Comparison of ENCODE assay signal across 8 mouse cellular contexts in the genomic region with DNA sequence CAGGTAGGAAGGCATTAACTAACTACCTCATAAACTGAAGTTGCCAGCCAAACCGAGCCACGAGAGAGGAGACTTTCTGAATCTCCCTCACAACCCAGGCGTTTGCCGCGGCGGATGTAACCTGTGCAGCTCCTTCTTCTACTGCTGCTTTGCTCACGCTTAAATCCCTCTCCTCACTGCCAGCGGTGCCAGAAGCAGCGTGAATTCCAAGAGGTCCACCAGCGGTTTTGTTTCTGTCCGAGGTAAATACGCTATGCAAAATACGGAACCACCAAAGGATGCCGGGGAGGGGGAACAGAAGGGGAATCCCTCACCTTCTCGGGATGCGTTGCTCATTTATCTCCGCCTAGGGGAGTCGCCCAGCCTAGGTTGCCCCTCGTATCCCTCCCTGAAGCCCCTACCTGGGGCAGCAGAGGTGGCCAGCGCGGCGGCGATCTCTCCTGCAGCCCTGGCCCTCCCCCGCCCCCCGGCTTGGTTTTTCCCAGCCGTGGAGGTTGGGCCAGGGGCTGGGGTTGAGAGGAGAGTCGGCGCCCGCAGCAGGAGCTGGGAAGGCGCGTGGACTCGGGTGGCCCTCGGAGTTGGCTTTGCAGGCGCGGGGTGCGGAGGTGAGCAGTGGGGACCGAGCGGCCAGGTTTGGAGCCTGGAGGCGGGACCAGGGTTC. TPM values are rescaled to one million over a fixed set of nuclear protein-coding genes. Genes with fewer than 3 reads are reported as not detected.
DNase-seq lines count a peak whose midpoint lies in the region; ATAC-seq and TF ChIP-seq lines count a peak whose summit lies in the region.

Gene Tpbg (plus strand): TSS at position 30 of the 661 bp plus-strand sequence.

- no peaks in the 10 kb centered on the region for H3K9me3 ChIP-seq in intestine, embryonic 15.5 days
- no peaks in the 10 kb centered on the region for H3K9me3 ChIP-seq in midbrain, postnatal 0 days (ENCODE audit: low read length)

- peak within 1 kb of the TSS; percentile 99 for H3K4me2 ChIP-seq in intestine, embryonic 15.5 days (replicated peaks)
- H3K4me2 ChIP-seq in midbrain, postnatal 0 days (ENCODE audit: low read depth, low read length, poor library complexity, severe bottlenecking), result peak within 1 kb of the TSS; percentile 96

- no peak for DNase-seq in layer of hippocampus, adult 2 months (ENCODE audit: low spot score in 2 of 2)
- DNase-seq in layer of hippocampus, adult 9-11 months, result no peak
- DNase-seq in cerebellum, postnatal 25 days, result peak; percentile 41 to 48
- peak; percentile 15 for DNase-seq in gastrocnemius, postnatal 25 days
- DNase-seq in liver, adult 2 months (ENCODE audit: extremely low read depth, low read depth, low spot score), result no peak
- DNase-seq in midbrain, postnatal 0 days (ENCODE audit: low spot score), result peak; percentile 56
- DNase-seq in yolk sac, embryonic 10.5 days (ENCODE audit: low spot score), result peak; percentile 71

- H3K27me3 ChIP-seq in intestine, embryonic 15.5 days (replicated peaks), result 0 out of 2 replicates have a peak, but pooled peaks cover 2% of the 10 kb centered on the region
- peaks cover 24% of the 10 kb centered on the region for H3K27me3 ChIP-seq in liver, adult 2 months (ENCODE audit: control insufficient read depth, insufficient read depth, low read length)
- no peaks in the 10 kb centered on the region for H3K27me3 ChIP-seq in midbrain, postnatal 0 days (ENCODE audit: insufficient read depth, low read length)

- WGBS in intestine, embryonic 15.5 days, result under 1% methylated on average over 37 of the region's 39 CpGs
- WGBS in liver, adult 2 months, result under 1% methylated on average over 39 of the region's 39 CpGs
- WGBS in midbrain, postnatal 0 days, result under 1% methylated on average over 35 of the region's 39 CpGs

- H3K4me3 ChIP-seq in layer of hippocampus, adult 2 months, result peak within 1 kb of the TSS; percentile 71
- H3K4me3 ChIP-seq in intestine, embryonic 15.5 days (replicated peaks), result peak within 1 kb of the TSS; percentile 66
- H3K4me3 ChIP-seq in liver, adult 2 months (ENCODE audit: insufficient read depth, low read depth, low read length), result peak within 1 kb of the TSS; percentile 66
- peak within 1 kb of the TSS; percentile 64 for H3K4me3 ChIP-seq in midbrain, postnatal 0 days (ENCODE audit: low read depth, low read length)

- H3K27ac ChIP-seq in layer of hippocampus, adult 2 months, result peak within 1 kb of the TSS; percentile 61
- peak within 1 kb of the TSS; percentile 73 for H3K27ac ChIP-seq in intestine, embryonic 15.5 days
- no peak within 1 kb of the TSS for H3K27ac ChIP-seq in liver, adult 2 months (replicated peaks; ENCODE audit: insufficient read depth, low read depth, low read length)
- peak within 1 kb of the TSS; percentile 63 for H3K27ac ChIP-seq in midbrain, postnatal 0 days (ENCODE audit: low read depth, low read length)

- H3K36me3 ChIP-seq in intestine, embryonic 15.5 days, result no peaks in the 10 kb centered on the region
- no peaks in the 10 kb centered on the region for H3K36me3 ChIP-seq in liver, adult 2 months (ENCODE audit: control insufficient read depth, insufficient read depth, low read length)
- H3K36me3 ChIP-seq in midbrain, postnatal 0 days (ENCODE audit: insufficient read depth, low read length), result no peaks in the 10 kb centered on the region

- no peak for TF ChIP-seq CTCF in layer of hippocampus, adult 2 months (conservative IDR thresholded peaks at IDR 0.05)
- no peak for TF ChIP-seq CTCF in liver, adult 2 months (IDR thresholded peaks at IDR 0.05; ENCODE audit: low read depth, low read length)
- TF ChIP-seq CTCF in midbrain, postnatal 0 days (IDR thresholded peaks at IDR 0.05), result no peak

- no peaks in the 10 kb centered on the region for H3K79me2 ChIP-seq in liver, adult 2 months (ENCODE audit: control insufficient read depth, insufficient read depth, low read length)

- ATAC-seq in intestine, embryonic 15.5 days, result peak; percentile 84
- peak; percentile 75 for ATAC-seq in midbrain, postnatal 0 days (ENCODE audit: low FRiP score)

- peak within 1 kb of the TSS; percentile 67 for H3K9ac ChIP-seq in intestine, embryonic 15.5 days
- 0 out of 2 replicates have a peak within 1 kb of the TSS, but pooled peaks have one; percentile 40 for H3K9ac ChIP-seq in liver, adult 2 months (ENCODE audit: low read depth, low read length)
- peak within 1 kb of the TSS; percentile 79 for H3K9ac ChIP-seq in midbrain, postnatal 0 days (replicated peaks; ENCODE audit: low read length, poor library complexity, severe bottlenecking)

- H3K4me1 ChIP-seq in intestine, embryonic 15.5 days (replicated peaks), result peaks cover 11% of the 10 kb centered on the region
- 0 out of 2 replicates have a peak, but pooled peaks cover 4% of the 10 kb centered on the region for H3K4me1 ChIP-seq in liver, adult 2 months (ENCODE audit: control insufficient read depth, insufficient read depth, low read length)
- H3K4me1 ChIP-seq in midbrain, postnatal 0 days (ENCODE audit: insufficient read depth, low read length), result 0 out of 2 replicates have a peak, but pooled peaks cover 7% of the 10 kb centered on the region

- no peak for TF ChIP-seq POLR2A in liver, adult 2 months (IDR thresholded peaks at IDR 0.05; ENCODE audit: extremely low read depth, insufficient read depth, low read length)

RNA-seq across cellular contexts. Expression of gene Tpbg, which starts in this region (rescaled TPM):
- total RNA-seq in layer of hippocampus, adult 2 months (2021), result 1 to 10 TPM; 6.9 to 9.2 TPM
- total RNA-seq in gastrocnemius, postnatal 25 days (2021), result 1 to 10 TPM; 1.5 to 2.5 TPM
- 7.3 and 9.3 TPM in 2 replicates for polyA plus RNA-seq in intestine, embryonic 15.5 days (2015; fragmentation: Nextera tagmentation; extraction: Ambion mirVana)
- 0.13 TPM in 1 of 2 replicates, not detected in the other for total RNA-seq in liver, adult 2 months (2014; rRNA removed)
- 0.02 and 0.10 TPM in 2 replicates for polyA plus RNA-seq in liver, adult 2 months (2012; rRNA removed)
- 34.0 and 36.7 TPM in 2 replicates for total RNA-seq in midbrain, postnatal 0 days (2014; rRNA removed)
- 13.2 and 14.0 TPM in 2 replicates for polyA plus RNA-seq in midbrain, postnatal 0 days (2015; fragmentation: Nextera tagmentation; extraction: Ambion mirVana)

Comparison
In these comparisons a context has a peak if more than half of its experiments do, and no peak if none do; other contexts are left out.
1. DNase-seq: peak in cerebellum, postnatal 25 days (2 of 2), gastrocnemius, postnatal 25 days (single experiment), midbrain, postnatal 0 days (single experiment) and yolk sac, embryonic 10.5 days (single experiment); none in layer of hippocampus, adult 2 months (0 of 2), layer of hippocampus, adult 9-11 months (single experiment) and liver, adult 2 months (single experiment).
2. Peak in every context shown above with its lines, with median percentiles within 50 percentile points of each other: H3K4me3 ChIP-seq and H3K9ac ChIP-seq.